Mouse (Mus musculus) liver, embryonic 16.5 days (tissue): ENCODE results near the gene Trim80. TPM values are rescaled to one million over a fixed set of nuclear protein-coding genes. Genes with fewer than 3 reads are reported as not detected.
A peak's percentile ranks its signal among the peaks of the same experiment; 100 is the strongest.

Source experiments
- ATAC-seq: fragments of 200-750 bp; cut with Nextera tagmentation; 2 replicates; pipeline ENCODE4 v1.8.0; 2017; ENCODE audit warnings: low read depth, mild to moderate bottlenecking, moderate number of reproducible peaks, moderate library complexity
- H3K27ac ChIP-seq: fragments of 300-500 bp; sonication (generic); 2 replicates; pipeline ENCODE4 v1.5.1; 2014; ENCODE audit warnings: mild to moderate bottlenecking, low read length
- H3K27me3 ChIP-seq: fragments of 300-500 bp; sonication (generic); 2 replicates; pipeline ENCODE4 v1.6.1; 2014; ENCODE audit warnings: low read depth, low read length, mixed read lengths; ENCODE audit not compliant: control insufficient read depth, insufficient read depth
- H3K36me3 ChIP-seq: fragments of 300-500 bp; sonication (generic); 2 replicates; pipeline ENCODE4 v1.6.1; 2014; ENCODE audit warnings: mild to moderate bottlenecking; ENCODE audit not compliant: control insufficient read depth, insufficient read depth
- H3K4me1 ChIP-seq: fragments of 300-500 bp; sonication (generic); 2 replicates; pipeline ENCODE4 v1.6.1; 2014; ENCODE audit warnings: low read depth, low read length, mixed read lengths; ENCODE audit not compliant: control insufficient read depth
- H3K4me2 ChIP-seq: fragments of 300-500 bp; sonication (generic); 2 replicates; pipeline ENCODE4 v1.6.1; 2014; ENCODE audit warnings: low read depth, low read length, mixed read lengths
- H3K4me3 ChIP-seq: fragments of 300-500 bp; sonication (generic); 2 replicates; pipeline ENCODE4 v1.5.1; 2014; ENCODE audit warnings: low read depth, mild to moderate bottlenecking, low read length
- H3K9ac ChIP-seq: fragments of 300-500 bp; sonication (generic); 2 replicates; pipeline ENCODE4 v1.6.1; 2014; ENCODE audit warnings: low read depth, low read length
- H3K9me3 ChIP-seq: fragments of 300-500 bp; sonication (generic); replicated peaks from 2 replicates; pipeline ENCODE4 v1.6.1; 2016; ENCODE audit warnings: low read length; ENCODE audit not compliant: control insufficient read depth
- WGBS: fragments of 180-500 bp; shearing (Covaris S2); extraction: QIAGEN DNeasy Blood & Tissue Kit; methylation state at CpG from one replicate; pipeline ENCODE4 v1.1.7; 2014; ENCODE audit not compliant: insufficient replicate concordance; 5-methylcytosine and 5-hydroxymethylcytosine counted together
- polyA plus RNA-seq: library from polyadenylated mRNA; unstranded; fragments of >200 nt; fragmentation: Nextera tagmentation; extraction: Ambion mirVana; gene quantifications from 2 replicates; pipeline ENCODE4 v1.2.1, GENCODE M21; 2015

Trim80 gene
- polyA plus RNA-seq = 0.84 and 1.1 TPM in 2 replicates

- Histone ChIP-seq H3K9me3 (peaks cover 4% of the 10 kb centered on the region; the same call in 1 of the 2 replicates), H3K27me3 (peaks cover 13% of the 10 kb centered on the region), H3K36me3 (no peaks in the 10 kb centered on the region), H3K4me3 (no peak within 1 kb of the TSS), H3K27ac (no peak within 1 kb of the TSS), H3K4me1 (peaks cover 8% of the 10 kb centered on the region), H3K9ac (no peak within 1 kb of the TSS), H3K4me2 (no peak within 1 kb of the TSS)
- no peak for ATAC-seq
- 77% methylated on average over 9 of the region's 9 CpGs for WGBS
These were observed at the start of gene Trim80 for GRCm38 (mm10) chr11:115439906-115440595. TSS of gene Trim80 (plus strand) at chr11:115440545.

GRCm38 (mm10) chr11:115391358-115391757, 49.0 kb upstream of the Trim80 start:
- no peak for ATAC-seq
- no peak overlapping the region for H3K4me3 ChIP-seq
- WGBS = 65% methylated on average over 7 of the region's 7 CpGs
- H3K9me3 ChIP-seq = no peaks in the 10 kb centered on the region
- no peak overlapping the region for H3K9ac ChIP-seq
- no peak overlapping the region for H3K4me2 ChIP-seq
- no peak overlapping the region for H3K27ac ChIP-seq
- no peaks in the 10 kb centered on the region for H3K36me3 ChIP-seq
- H3K27me3 ChIP-seq = no peaks in the 10 kb centered on the region
- H3K4me1 ChIP-seq = no peaks in the 10 kb centered on the region

- Histone ChIP-seq H3K9me3 (no peaks in the 10 kb centered on the region), H3K4me3 (peak overlapping the region; percentile 7; the same call in 1 of the 2 replicates), H3K4me1 (no peaks in the 10 kb centered on the region), H3K4me2 (peak overlapping the region; percentile 30), H3K36me3 (no peaks in the 10 kb centered on the region), H3K9ac (no peak overlapping the region), H3K27me3 (no peaks in the 10 kb centered on the region), H3K27ac (no peak overlapping the region)
- 70% methylated on average over 34 of the region's 34 CpGs for WGBS
- no peak for ATAC-seq
These were observed 46.5 kb upstream of the Trim80 start for GRCm38 (mm10) chr11:115393721-115394325.

- no peak for ATAC-seq
- no peaks in the 10 kb centered on the region for H3K9me3 ChIP-seq
- WGBS = 42% methylated on average over 7 of the region's 7 CpGs
These were observed 42.3 kb upstream of the Trim80 start for GRCm38 (mm10) chr11:115398085-115398484.

GRCm38 (mm10) chr11:115400126-115400525, 40.2 kb upstream of the Trim80 start:
- Histone ChIP-seq H3K9ac (no peak overlapping the region), H3K27me3 (no peaks in the 10 kb centered on the region), H3K4me3 (no peak overlapping the region), H3K4me1 (peaks cover 13% of the 10 kb centered on the region), H3K27ac (no peak overlapping the region), H3K4me2 (no peak overlapping the region), H3K9me3 (no peaks in the 10 kb centered on the region), H3K36me3 (no peaks in the 10 kb centered on the region)
- 66% methylated on average over 3 of the region's 3 CpGs for WGBS
- ATAC-seq = no peak

More at GRCm38 (mm10) chr11:115398085-115398484, 42.3 kb upstream of the Trim80 start:
- H3K4me1 ChIP-seq = no peaks in the 10 kb centered on the region
- H3K9ac ChIP-seq = no peak overlapping the region
- H3K4me2 ChIP-seq = no peak overlapping the region
- no peak overlapping the region for H3K4me3 ChIP-seq
- H3K27me3 ChIP-seq = no peaks in the 10 kb centered on the region
- no peaks in the 10 kb centered on the region for H3K36me3 ChIP-seq
- H3K27ac ChIP-seq = no peak overlapping the region

- no peaks in the 10 kb centered on the region for H3K36me3 ChIP-seq
- no peak overlapping the region for H3K27ac ChIP-seq
- no peaks in the 10 kb centered on the region for H3K9me3 ChIP-seq
- no peaks in the 10 kb centered on the region for H3K27me3 ChIP-seq
- no peak overlapping the region for H3K9ac ChIP-seq
- no peak overlapping the region for H3K4me3 ChIP-seq
- 48% methylated on average over 11 of the region's 11 CpGs for WGBS
- no peak for ATAC-seq
- H3K4me1 ChIP-seq = peaks cover 13% of the 10 kb centered on the region
- H3K4me2 ChIP-seq = no peak overlapping the region
These were observed 39.5 kb upstream of the Trim80 start for GRCm38 (mm10) chr11:115400630-115401391.

GRCm38 (mm10) chr11:115403338-115404124, 36.8 kb upstream of the Trim80 start, which contains the start of gene Mrpl58:
TSS of gene Mrpl58 (plus strand) at chr11:115403752.
- no peaks in the 10 kb centered on the region for H3K36me3 ChIP-seq
- ATAC-seq = peak; percentile 90
- H3K9me3 ChIP-seq = no peaks in the 10 kb centered on the region
- no peaks in the 10 kb centered on the region for H3K27me3 ChIP-seq
- H3K4me2 ChIP-seq = peak within 1 kb of the TSS; percentile 89
- peak within 1 kb of the TSS; percentile 86 for H3K4me3 ChIP-seq
- H3K4me1 ChIP-seq = peaks cover 13% of the 10 kb centered on the region
- 3% methylated on average over 50 of the region's 50 CpGs for WGBS
- peak within 1 kb of the TSS; percentile 84 for H3K9ac ChIP-seq
- H3K27ac ChIP-seq = peak within 1 kb of the TSS; percentile 75

- 85% methylated on average over 6 of the region's 6 CpGs for WGBS
- no peak for ATAC-seq
- Histone ChIP-seq H3K4me1 (peaks cover 13% of the 10 kb centered on the region), H3K9me3 (no peaks in the 10 kb centered on the region), H3K36me3 (peaks cover 2% of the 10 kb centered on the region; the same call in 1 of the 2 replicates), H3K9ac (no peak overlapping the region), H3K27me3 (no peaks in the 10 kb centered on the region), H3K4me2 (no peak overlapping the region), H3K27ac (no peak overlapping the region), H3K4me3 (no peak overlapping the region)
These were observed 34.6 kb upstream of the Trim80 start for GRCm38 (mm10) chr11:115405723-115406122.
